Mouse (Mus musculus): ENCODE data around the gene Prss23. TPM values are rescaled to one million over a fixed set of nuclear protein-coding genes. Genes with fewer than 3 reads are reported as not detected.

The Prss23 gene
- polyA plus RNA-seq, 1 experiment from 2014 or later = 71.4 TPM

DNA sequence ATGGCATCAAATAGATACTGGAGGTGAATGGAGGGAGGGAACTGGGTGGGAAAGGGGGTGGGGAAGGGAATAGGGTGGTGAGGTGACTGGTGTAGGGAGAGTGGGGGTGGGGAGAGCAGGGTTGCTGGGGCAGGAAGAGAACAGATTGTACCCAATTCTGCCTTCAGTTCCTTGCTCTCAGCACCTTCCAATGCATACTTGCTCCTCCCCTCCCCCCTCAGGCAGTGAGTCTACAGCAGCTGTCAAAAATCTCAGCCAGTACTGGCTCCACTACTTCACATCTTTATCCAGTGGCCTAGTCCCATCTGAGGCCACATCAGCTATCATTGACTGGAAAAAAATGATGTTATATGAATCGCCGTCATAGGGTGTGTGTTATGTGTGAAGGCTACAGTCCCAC, 48.5 kb downstream of the Prss23 start:
- H3K9ac ChIP-seq (ENCODE audit: low read length) = no peak overlapping the region
- H3K27ac ChIP-seq (ENCODE audit: low read length) = no peak overlapping the region
- H3K4me3 ChIP-seq (replicated peaks; ENCODE audit: low read length) = no peak overlapping the region
- H3K4me2 ChIP-seq (ENCODE audit: low read depth, low read length) = no peak overlapping the region
- 62% methylated on average over 2 of the region's 2 CpGs for WGBS
- no peaks in the 10 kb centered on the region for H3K9me3 ChIP-seq (replicated peaks; ENCODE audit: control insufficient read depth, low read length)
- ATAC-seq (ENCODE audit: insufficient read depth, low FRiP score) = no peak
- no peaks in the 10 kb centered on the region; the same call in 1 of the 2 replicates for H3K27me3 ChIP-seq (ENCODE audit: control insufficient read depth, insufficient read depth, low read length)
- no peaks in the 10 kb centered on the region for H3K36me3 ChIP-seq (ENCODE audit: control insufficient read depth, insufficient read depth, low read length)
- H3K4me1 ChIP-seq (ENCODE audit: control insufficient read depth, insufficient read depth, low read length) = peaks cover 8% of the 10 kb centered on the region

GRCm38 (mm10) chr7:89477294-89477999, 49.5 kb downstream of the Prss23 start:
- Histone ChIP-seq H3K27me3 (ENCODE audit: control insufficient read depth, insufficient read depth, low read length) (no peaks in the 10 kb centered on the region; the same call in 1 of the 2 replicates), H3K4me3 (replicated peaks; ENCODE audit: low read length) (no peak overlapping the region), H3K9ac (ENCODE audit: low read length) (no peak overlapping the region), H3K27ac (ENCODE audit: low read length) (no peak overlapping the region), H3K4me2 (ENCODE audit: low read depth, low read length) (no peak overlapping the region), H3K4me1 (ENCODE audit: control insufficient read depth, insufficient read depth, low read length) (peaks cover 5% of the 10 kb centered on the region), H3K36me3 (ENCODE audit: control insufficient read depth, insufficient read depth, low read length) (no peaks in the 10 kb centered on the region), H3K9me3 (replicated peaks; ENCODE audit: control insufficient read depth, low read length) (no peaks in the 10 kb centered on the region)
- 9% methylated on average over 1 of the region's 1 CpGs for WGBS
- ATAC-seq (ENCODE audit: insufficient read depth, low FRiP score) = 0 out of 2 replicates have a peak, but pooled peaks have one; percentile 72

GRCm38 (mm10) chr7:89473442-89473841, 53.5 kb downstream of the Prss23 start:
- Histone ChIP-seq H3K27me3 (ENCODE audit: control insufficient read depth, insufficient read depth, low read length) (no peaks in the 10 kb centered on the region; the same call in 1 of the 2 replicates), H3K36me3 (ENCODE audit: control insufficient read depth, insufficient read depth, low read length) (no peaks in the 10 kb centered on the region), H3K9ac (ENCODE audit: low read length) (no peak overlapping the region), H3K4me2 (ENCODE audit: low read depth, low read length) (no peak overlapping the region), H3K4me1 (ENCODE audit: control insufficient read depth, insufficient read depth, low read length) (0 out of 2 replicates have a peak, but pooled peaks cover 3% of the 10 kb centered on the region), H3K27ac (ENCODE audit: low read length) (no peak overlapping the region), H3K9me3 (replicated peaks; ENCODE audit: control insufficient read depth, low read length) (no peaks in the 10 kb centered on the region), H3K4me3 (replicated peaks; ENCODE audit: low read length) (no peak overlapping the region)
- WGBS = 40% methylated on average over 4 of the region's 4 CpGs
- ATAC-seq (ENCODE audit: insufficient read depth, low FRiP score) = no peak

GRCm38 (mm10) chr7:89463775-89464592, 63.0 kb downstream of the Prss23 start:
- H3K27ac ChIP-seq (ENCODE audit: low read length) = no peak overlapping the region
- H3K4me3 ChIP-seq (replicated peaks; ENCODE audit: low read length) = no peak overlapping the region
- no peaks in the 10 kb centered on the region for H3K27me3 ChIP-seq (ENCODE audit: control insufficient read depth, insufficient read depth, low read length)
- no peaks in the 10 kb centered on the region for H3K36me3 ChIP-seq (ENCODE audit: control insufficient read depth, insufficient read depth, low read length)
- H3K9me3 ChIP-seq (replicated peaks; ENCODE audit: control insufficient read depth, low read length) = no peaks in the 10 kb centered on the region
- ATAC-seq (ENCODE audit: insufficient read depth, low FRiP score) = no peak
- no peaks in the 10 kb centered on the region for H3K4me1 ChIP-seq (ENCODE audit: control insufficient read depth, insufficient read depth, low read length)
- no peak overlapping the region for H3K9ac ChIP-seq (ENCODE audit: low read length)
- no peak overlapping the region for H3K4me2 ChIP-seq (ENCODE audit: low read depth, low read length)
- 68% methylated on average over 10 of the region's 10 CpGs for WGBS

GRCm38 (mm10) chr7:89463246-89463645, 63.7 kb downstream of the Prss23 start:
- H3K36me3 ChIP-seq (ENCODE audit: control insufficient read depth, insufficient read depth, low read length) = no peaks in the 10 kb centered on the region
- 69% methylated on average over 3 of the region's 3 CpGs for WGBS
- no peak for ATAC-seq (ENCODE audit: insufficient read depth, low FRiP score)

GRCm38 (mm10) chr7:89462646-89463207, 64.3 kb downstream of the Prss23 start:
- no peaks in the 10 kb centered on the region for H3K27me3 ChIP-seq (ENCODE audit: control insufficient read depth, insufficient read depth, low read length)
- H3K9ac ChIP-seq (ENCODE audit: low read length) = no peak overlapping the region
- no peak overlapping the region for H3K4me3 ChIP-seq (replicated peaks; ENCODE audit: low read length)
- WGBS = 82% methylated on average over 5 of the region's 5 CpGs
- no peaks in the 10 kb centered on the region for H3K4me1 ChIP-seq (ENCODE audit: control insufficient read depth, insufficient read depth, low read length)
- H3K4me2 ChIP-seq (ENCODE audit: low read depth, low read length) = no peak overlapping the region
- ATAC-seq (ENCODE audit: insufficient read depth, low FRiP score) = no peak
- no peaks in the 10 kb centered on the region for H3K9me3 ChIP-seq (replicated peaks; ENCODE audit: control insufficient read depth, low read length)
- no peaks in the 10 kb centered on the region for H3K36me3 ChIP-seq (ENCODE audit: control insufficient read depth, insufficient read depth, low read length)
- no peak overlapping the region for H3K27ac ChIP-seq (ENCODE audit: low read length)

More at GRCm38 (mm10) chr7:89463246-89463645, 63.7 kb downstream of the Prss23 start:
- Histone ChIP-seq H3K27ac (ENCODE audit: low read length) (no peak overlapping the region), H3K9ac (ENCODE audit: low read length) (no peak overlapping the region), H3K4me2 (ENCODE audit: low read depth, low read length) (no peak overlapping the region), H3K27me3 (ENCODE audit: control insufficient read depth, insufficient read depth, low read length) (no peaks in the 10 kb centered on the region), H3K4me1 (ENCODE audit: control insufficient read depth, insufficient read depth, low read length) (no peaks in the 10 kb centered on the region), H3K9me3 (replicated peaks; ENCODE audit: control insufficient read depth, low read length) (no peaks in the 10 kb centered on the region), H3K4me3 (replicated peaks; ENCODE audit: low read length) (no peak overlapping the region)

DNA sequence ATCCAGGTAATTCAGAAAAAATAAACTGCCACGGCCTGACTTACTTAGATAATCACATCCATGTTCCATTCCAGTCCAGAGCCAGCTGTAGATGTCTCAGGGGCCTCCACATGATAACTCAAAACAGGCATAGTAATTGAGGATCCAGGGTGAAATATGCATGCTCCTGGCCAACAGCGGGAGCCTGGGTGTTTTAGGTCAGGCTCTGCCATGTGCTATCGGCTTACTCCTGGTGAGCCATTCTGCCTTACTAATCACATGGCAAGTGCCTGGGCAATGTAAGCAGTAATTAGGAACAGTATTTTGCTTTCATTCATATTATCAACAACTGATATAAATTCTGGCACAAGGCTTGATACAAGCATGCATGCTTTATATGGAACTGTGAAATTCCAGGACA, 65.6 kb downstream of the Prss23 start:
- 78% methylated on average over 3 of the region's 3 CpGs for WGBS
- Histone ChIP-seq H3K4me3 (replicated peaks; ENCODE audit: low read length) (no peak overlapping the region), H3K9ac (ENCODE audit: low read length) (no peak overlapping the region), H3K4me2 (ENCODE audit: low read depth, low read length) (no peak overlapping the region), H3K27me3 (ENCODE audit: control insufficient read depth, insufficient read depth, low read length) (no peaks in the 10 kb centered on the region), H3K9me3 (replicated peaks; ENCODE audit: control insufficient read depth, low read length) (no peaks in the 10 kb centered on the region), H3K36me3 (ENCODE audit: control insufficient read depth, insufficient read depth, low read length) (no peaks in the 10 kb centered on the region), H3K27ac (ENCODE audit: low read length) (no peak overlapping the region), H3K4me1 (ENCODE audit: control insufficient read depth, insufficient read depth, low read length) (no peaks in the 10 kb centered on the region)
- no peak for ATAC-seq (ENCODE audit: insufficient read depth, low FRiP score)

GRCm38 (mm10) chr7:89460911-89461310, 66.1 kb downstream of the Prss23 start:
- H3K4me1 ChIP-seq (ENCODE audit: control insufficient read depth, insufficient read depth, low read length) = no peaks in the 10 kb centered on the region
- no peak for ATAC-seq (ENCODE audit: insufficient read depth, low FRiP score)
- no peak overlapping the region for H3K4me2 ChIP-seq (ENCODE audit: low read depth, low read length)
- no peak overlapping the region for H3K9ac ChIP-seq (ENCODE audit: low read length)
- H3K36me3 ChIP-seq (ENCODE audit: control insufficient read depth, insufficient read depth, low read length) = no peaks in the 10 kb centered on the region
- H3K27ac ChIP-seq (ENCODE audit: low read length) = no peak overlapping the region
- no peaks in the 10 kb centered on the region for H3K9me3 ChIP-seq (replicated peaks; ENCODE audit: control insufficient read depth, low read length)
- no peaks in the 10 kb centered on the region for H3K27me3 ChIP-seq (ENCODE audit: control insufficient read depth, insufficient read depth, low read length)
- H3K4me3 ChIP-seq (replicated peaks; ENCODE audit: low read length) = no peak overlapping the region

GRCm38 (mm10) chr7:89459691-89460090, 67.3 kb downstream of the Prss23 start:
- no peak overlapping the region for H3K27ac ChIP-seq (ENCODE audit: low read length)
- ATAC-seq (ENCODE audit: insufficient read depth, low FRiP score) = no peak
- H3K4me2 ChIP-seq (ENCODE audit: low read depth, low read length) = no peak overlapping the region
- H3K36me3 ChIP-seq (ENCODE audit: control insufficient read depth, insufficient read depth, low read length) = no peaks in the 10 kb centered on the region
- no peak overlapping the region for H3K4me3 ChIP-seq (replicated peaks; ENCODE audit: low read length)
- no peaks in the 10 kb centered on the region for H3K9me3 ChIP-seq (replicated peaks; ENCODE audit: control insufficient read depth, low read length)
- 54% methylated on average over 2 of the region's 2 CpGs for WGBS
- H3K4me1 ChIP-seq (ENCODE audit: control insufficient read depth, insufficient read depth, low read length) = no peaks in the 10 kb centered on the region
- H3K27me3 ChIP-seq (ENCODE audit: control insufficient read depth, insufficient read depth, low read length) = no peaks in the 10 kb centered on the region
- H3K9ac ChIP-seq (ENCODE audit: low read length) = no peak overlapping the region

Data from stomach, embryonic 16.5 days (tissue).